Mouse (Mus musculus) testis, adult 2 months (tissue): Measurements from ENCODE around the gene Xpnpep2. TPM values are rescaled to one million over a fixed set of nuclear protein-coding genes. Genes with fewer than 3 reads are reported as not detected.

Experiments used
- H3K27ac ChIP-seq: fragments of 200-500 bp; 2 replicates; pipeline ENCODE4 v1.5.1; 2012; ENCODE audit warnings: low read depth, low read length; ENCODE audit not compliant: control insufficient read depth, insufficient read depth
- H3K27me3 ChIP-seq: fragments of 200-500 bp; 2 replicates; pipeline ENCODE4 v1.6.1; 2012; ENCODE audit warnings: mild to moderate bottlenecking, low read length, moderate library complexity; ENCODE audit not compliant: control insufficient read depth, insufficient read depth
- H3K36me3 ChIP-seq: fragments of 200-500 bp; 2 replicates; pipeline ENCODE4 v1.6.1; 2012; ENCODE audit warnings: mild to moderate bottlenecking, low read length; ENCODE audit not compliant: control insufficient read depth, insufficient read depth
- H3K4me1 ChIP-seq: fragments of 200-500 bp; 2 replicates; pipeline ENCODE4 v1.6.1; 2012; ENCODE audit warnings: low read length; ENCODE audit not compliant: control insufficient read depth, insufficient read depth
- H3K4me3 ChIP-seq: fragments of 200-500 bp; 2 replicates; pipeline ENCODE4 v1.5.1; 2012; ENCODE audit warnings: low read depth, mild to moderate bottlenecking, low read length, moderate library complexity, mixed read lengths; ENCODE audit not compliant: control insufficient read depth
- CTCF ChIP-seq: fragments of 200-500 bp; IDR thresholded peaks from 2 replicates; pipeline ENCODE4 v1.5.1; 2012; ENCODE audit warnings: low read depth, mild to moderate bottlenecking, inconsistent platforms, low read length, moderate library complexity; ENCODE audit not compliant: control insufficient read depth, insufficient read depth, insufficient replicate concordance
- POLR2A ChIP-seq: fragments of 200-500 bp; IDR thresholded peaks from 2 replicates; pipeline ENCODE4 v1.6.1; 2012; ENCODE audit warnings: low read depth, mild to moderate bottlenecking, inconsistent platforms, low read length, moderate library complexity; ENCODE audit not compliant: control insufficient read depth
- polyA plus RNA-seq: library from polyadenylated mRNA; depleted of rRNA; stranded (reverse); fragments of >200 nt; gene quantifications from 2 replicates; pipeline ENCODE4 v1.2.3, GENCODE M21; 2012; rRNA removed

Xpnpep2 gene
- polyA plus RNA-seq, 1 experiment = 0.16 TPM

GRCm38 (mm10) chrX:48181844-48182243, 73.3 kb downstream of the Xpnpep2 start:
- no peaks in the 10 kb centered on the region for H3K4me1 ChIP-seq
- H3K27me3 ChIP-seq = no peaks in the 10 kb centered on the region
- TF ChIP-seq POLR2A = no peak
- TF ChIP-seq CTCF = no peak
- H3K36me3 ChIP-seq = no peaks in the 10 kb centered on the region
- H3K27ac ChIP-seq = no peak overlapping the region
- H3K4me3 ChIP-seq = no peak overlapping the region

GRCm38 (mm10) chrX:48184703-48185102, 76.2 kb downstream of the Xpnpep2 start:
- TF ChIP-seq CTCF = no peak
- TF ChIP-seq POLR2A = no peak
- no peak overlapping the region for H3K27ac ChIP-seq
- H3K4me1 ChIP-seq = no peaks in the 10 kb centered on the region
- no peaks in the 10 kb centered on the region for H3K27me3 ChIP-seq
- no peak overlapping the region for H3K4me3 ChIP-seq
- H3K36me3 ChIP-seq = no peaks in the 10 kb centered on the region

Other genes starting within 250 kb of the Xpnpep2 start
- gene Smarca1, start 215.8 kb upstream of the Xpnpep2 start, polyA plus RNA-seq = 1.2 and 1.5 TPM in 2 replicates
- 7.1 and 7.2 TPM in 2 replicates for gene Ocrl, start 196.3 kb upstream of the Xpnpep2 start, polyA plus RNA-seq
- 1.4 and 2.6 TPM in 2 replicates for gene Apln, start 73.9 kb upstream of the Xpnpep2 start, polyA plus RNA-seq
- gene Sash3, start 37.7 kb downstream of the Xpnpep2 start, polyA plus RNA-seq = 0.75 and 0.91 TPM in 2 replicates
- 8.5 and 12.9 TPM in 2 replicates for gene Zdhhc9, start 100.2 kb downstream of the Xpnpep2 start, polyA plus RNA-seq
- gene Utp14a, start 148.1 kb downstream of the Xpnpep2 start, polyA plus RNA-seq = 2.1 and 2.3 TPM in 2 replicates
- 4.2 and 4.6 TPM in 2 replicates for gene Bcorl1, start 232.6 kb downstream of the Xpnpep2 start, polyA plus RNA-seq